Mouse (Mus musculus) spleen, embryonic (tissue): ENCODE results near the gene Gli1.

Experiments
- CTCF ChIA-PET: fragments of 350-600 bp; sonication (Branson Sonifier 250); formaldehyde crosslinking; loops from one replicate; lab custom pipeline; 2022; lab: Charles Lee

Gli1 gene

DNA sequence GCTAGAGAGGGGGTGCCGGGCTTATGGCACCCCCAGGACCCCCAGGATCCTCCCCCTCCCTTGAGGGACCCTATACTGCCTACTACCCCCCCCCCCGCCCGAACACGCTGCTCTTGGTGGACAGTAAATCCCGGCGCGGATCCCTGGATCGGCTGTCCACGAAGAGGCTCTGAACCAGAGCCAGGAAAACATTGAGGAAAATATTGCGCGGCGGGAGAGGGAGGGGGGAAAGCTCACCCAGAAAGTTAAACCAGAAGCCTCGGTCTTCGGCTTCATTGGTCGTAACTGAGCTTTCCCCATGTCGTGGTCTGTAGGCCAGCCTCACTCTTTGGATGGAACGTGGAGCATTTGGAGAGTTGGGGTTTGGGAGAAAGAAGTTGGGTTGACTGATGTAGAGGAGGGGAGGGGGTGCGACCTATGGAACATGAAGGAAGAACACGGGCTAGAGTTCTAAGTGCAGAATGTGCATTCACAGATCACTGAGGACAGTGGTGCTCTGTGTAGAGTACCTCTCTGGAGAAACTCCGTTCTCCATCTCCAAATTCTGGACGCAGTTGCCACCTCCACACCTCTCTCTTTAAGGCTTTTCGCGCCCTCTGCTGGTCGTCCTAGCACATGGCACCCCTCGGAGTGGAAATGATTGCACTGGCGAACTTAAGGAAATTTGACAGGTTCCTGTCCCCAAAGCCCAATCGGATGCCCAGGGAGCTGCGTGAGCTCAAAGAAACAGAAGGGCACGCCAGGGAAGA is at the start of gene Gli1:
Gene Gli1 (minus strand): TSS at position 84 of the 749 bp plus-strand sequence.
- CTCF ChIA-PET, result interaction anchor here (0.7 kb wide), 1 partner anchor 129 kb away, joined by 3 read pairs; no protein-coding TSS in a partner anchor

DNA sequence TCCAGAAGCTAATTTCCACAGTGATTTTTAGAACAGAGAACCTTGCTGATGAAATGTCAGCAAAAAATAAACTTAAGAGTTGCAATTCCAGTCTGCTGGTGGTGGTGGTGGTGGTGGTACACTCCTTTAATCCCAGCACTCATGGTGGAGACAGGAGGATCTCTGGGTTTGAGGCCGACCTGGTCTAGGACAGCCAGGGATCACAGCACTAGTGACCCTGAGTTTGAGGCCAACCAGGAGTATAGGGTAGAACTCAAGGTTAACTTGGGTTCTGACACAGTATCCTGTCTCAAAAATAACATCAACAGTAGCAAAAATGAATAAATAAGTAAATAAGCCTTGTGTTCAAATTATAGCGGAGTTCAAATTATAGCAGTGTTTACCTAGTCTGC is 40.0 kb upstream of the Gli1 start:
- CTCF ChIA-PET, result interaction anchor here (0.6 kb wide), 2 partner anchors 12 to 47 kb away, joined by 3 to 13 read pairs; no protein-coding TSS in a partner anchor

DNA sequence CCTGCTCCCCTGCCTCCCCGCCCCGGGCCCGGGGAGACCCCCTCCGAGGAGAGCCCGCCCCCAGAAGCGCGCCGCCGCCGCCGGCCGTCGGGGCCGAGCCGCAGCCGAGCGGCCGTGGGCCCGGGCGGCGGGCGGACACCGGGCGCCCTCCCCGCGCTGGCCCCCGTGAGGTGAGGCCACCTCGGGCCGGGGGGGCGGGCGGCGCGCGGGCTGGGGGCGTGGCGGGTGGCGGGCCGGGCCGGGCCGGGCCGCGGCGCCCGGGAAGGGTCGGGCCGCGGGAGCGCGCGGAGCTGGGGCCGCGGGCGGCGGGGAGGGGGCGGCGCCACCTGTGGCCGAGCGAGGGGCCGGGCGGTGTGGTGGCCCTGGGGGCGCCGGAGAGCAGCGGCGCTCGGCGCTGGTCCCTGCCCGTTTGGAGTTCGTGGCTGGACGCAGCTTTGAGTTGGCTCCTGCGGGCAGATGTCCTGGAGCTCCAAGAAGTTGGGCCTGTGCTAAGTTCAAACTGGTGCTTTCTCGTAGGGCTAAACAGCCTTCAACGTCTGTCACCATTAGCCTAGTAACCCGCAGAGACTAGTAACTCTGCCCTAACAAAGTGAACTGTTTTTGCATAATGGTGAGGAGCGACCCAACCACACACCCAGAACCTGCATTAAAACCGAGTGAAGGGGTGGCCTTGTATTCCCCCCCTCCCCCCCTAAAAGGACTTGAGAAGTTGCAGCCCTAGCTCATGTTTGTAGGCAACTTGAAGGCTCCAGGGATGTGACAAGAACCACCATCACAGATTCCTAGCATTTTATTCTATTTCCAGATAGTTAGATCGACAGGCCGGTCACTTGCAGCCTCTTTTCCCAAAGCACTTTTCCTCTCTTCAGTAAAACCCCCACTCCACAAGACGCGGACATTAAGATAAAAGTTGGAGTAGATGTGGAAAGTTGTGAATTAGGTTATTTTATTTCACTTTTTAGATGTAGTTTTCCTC is 39.3 kb upstream of the Gli1 start:
- CTCF ChIA-PET, result interaction anchor here (0.6 kb wide), 2 partner anchors 12 to 46 kb away, joined by 3 to 13 read pairs; no protein-coding TSS in a partner anchor

DNA sequence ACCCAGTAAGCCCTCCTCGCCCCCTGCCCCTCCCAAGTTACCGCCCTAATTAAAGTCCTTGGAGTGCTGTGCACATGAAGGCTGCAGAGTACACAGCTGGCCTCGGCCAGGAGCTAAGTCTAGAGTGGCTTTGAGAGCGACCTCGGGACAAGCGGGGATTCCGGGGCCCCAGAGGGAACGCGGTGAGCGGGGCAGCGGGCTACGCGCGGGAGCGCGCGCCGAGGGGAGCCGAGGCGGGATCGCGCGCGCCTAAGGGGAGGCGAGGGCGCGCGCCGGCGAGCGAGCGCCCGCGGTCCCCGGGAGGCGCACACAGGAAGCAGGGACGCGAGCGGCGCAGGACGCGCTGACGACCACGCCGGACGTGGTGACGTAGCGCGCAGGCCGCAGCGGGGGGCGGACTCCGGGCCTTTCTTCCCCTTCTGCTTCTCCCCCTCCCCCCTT is 38.5 kb upstream of the Gli1 start, which contains the start of gene R3hdm2:
Gene R3hdm2 (plus strand): TSS at position 77 of the 441 bp plus-strand sequence.
- CTCF ChIA-PET, result interaction anchor here (0.6 kb wide), 1 partner anchor 232 kb away, joined by 5 read pairs; no protein-coding TSS in a partner anchor

DNA sequence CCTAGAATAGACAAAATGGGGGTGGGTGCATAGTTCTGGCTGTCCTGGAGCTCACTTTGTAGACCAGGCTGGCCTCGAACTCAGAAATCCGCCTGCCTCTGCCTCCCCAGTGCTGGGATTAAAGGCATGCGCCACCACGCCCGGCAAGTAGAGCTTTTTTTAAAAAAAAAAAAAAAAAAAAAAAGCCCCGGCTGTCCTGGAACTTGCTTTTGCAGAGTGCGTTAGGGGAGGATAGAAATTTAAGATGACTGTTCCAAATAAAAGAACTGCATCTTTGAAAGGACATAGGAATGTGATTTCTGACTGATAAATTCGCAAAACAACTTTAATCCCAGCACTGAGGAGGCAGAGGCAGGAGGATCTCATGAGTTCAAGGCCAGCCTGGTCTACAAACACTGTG is 37.9 kb upstream of the Gli1 start:
- CTCF ChIA-PET, result interaction anchor here (0.6 to 0.7 kb wide), 2 partner anchors 137 to 277 kb away, joined by 5 to 8 read pairs; no protein-coding TSS in a partner anchor

DNA sequence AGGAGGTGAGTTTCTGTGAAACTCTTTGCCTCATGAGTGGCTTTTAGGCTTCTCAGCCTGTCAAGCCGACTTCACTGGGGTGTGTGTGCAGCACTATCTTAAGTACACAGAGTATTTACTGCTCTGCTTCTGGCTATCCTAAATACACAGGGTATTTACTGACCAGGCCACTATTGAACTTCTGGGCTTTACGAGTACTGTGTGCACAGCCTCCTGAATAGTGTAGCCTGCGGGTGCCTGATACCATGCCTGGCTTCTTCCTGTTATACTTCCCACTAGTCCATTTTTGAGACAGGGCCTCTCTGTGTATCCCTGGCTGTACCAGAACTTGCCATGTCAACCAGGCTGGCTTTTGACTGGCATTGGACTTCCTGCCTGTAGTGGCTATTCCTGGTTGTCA is 35.9 kb upstream of the Gli1 start:
- CTCF ChIA-PET, result no interaction called here

DNA sequence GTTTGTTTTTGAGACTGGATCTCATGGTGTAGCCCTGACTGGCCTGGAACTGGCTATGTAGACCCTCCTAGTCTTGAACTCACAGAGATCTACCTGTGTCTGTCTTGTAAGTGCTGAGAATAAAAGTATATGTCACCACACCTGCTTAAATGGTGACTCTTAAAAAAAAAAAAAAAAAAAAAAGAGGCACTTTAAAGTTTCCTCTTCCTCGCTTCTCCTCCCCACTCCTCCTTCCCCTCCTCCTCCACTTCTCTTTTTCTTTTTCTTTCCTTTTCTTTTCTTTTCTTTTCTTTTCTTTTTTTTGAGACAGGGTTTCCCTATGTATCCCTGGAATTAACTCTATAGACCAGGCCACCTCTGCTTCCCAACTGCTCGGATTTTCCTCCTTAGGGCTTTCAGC is 29.2 kb upstream of the Gli1 start:
- CTCF ChIA-PET, result no interaction called here

DNA sequence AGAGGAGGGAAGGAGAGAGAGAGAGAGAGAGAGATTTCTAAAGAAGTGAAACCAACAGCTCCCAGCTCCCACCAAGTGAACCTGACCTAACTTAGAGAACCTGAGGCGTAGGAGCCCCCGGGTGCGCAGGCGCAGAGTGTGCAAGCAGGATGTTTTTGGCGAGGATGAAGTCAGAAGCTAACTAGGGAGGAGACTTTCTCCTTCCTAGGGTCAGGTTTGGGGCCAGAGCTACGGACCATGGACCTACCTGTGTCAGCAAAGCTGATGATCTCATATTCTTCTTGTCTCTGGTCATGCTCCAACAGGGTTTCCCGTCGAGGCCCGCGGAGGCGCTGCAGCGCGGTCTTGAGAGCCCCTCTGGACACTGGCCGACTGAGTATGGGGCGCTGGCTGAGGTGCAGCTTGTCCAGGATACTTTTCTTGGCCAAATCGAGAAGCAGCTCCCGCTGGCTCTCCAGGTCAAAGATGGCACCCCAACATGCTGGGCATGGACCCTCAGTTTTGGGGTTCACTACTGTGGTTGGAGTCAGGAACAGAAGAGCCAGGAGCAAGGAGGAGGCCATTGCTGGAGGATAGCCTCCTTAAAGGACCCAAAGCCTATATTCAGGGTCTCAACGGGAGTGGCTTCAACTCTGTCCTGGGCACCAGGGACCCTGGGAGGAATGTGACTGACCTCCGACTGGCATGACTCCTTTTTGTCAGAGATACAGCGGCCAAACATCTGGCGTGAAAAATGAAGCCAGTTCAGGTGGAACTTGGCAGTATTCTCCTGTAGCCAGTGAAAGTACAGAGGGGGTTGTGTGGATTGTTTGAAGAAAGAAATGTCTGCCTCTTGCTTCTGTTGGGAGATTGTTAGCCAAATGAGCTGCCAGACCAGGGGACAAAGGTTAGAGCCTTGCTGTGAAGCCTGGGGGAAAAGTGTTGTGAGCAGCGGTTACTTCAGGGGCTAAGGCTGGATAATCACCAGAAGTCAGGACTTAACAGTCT is 28.4 kb upstream of the Gli1 start, which contains the start of gene Inhbc:
Gene Inhbc (minus strand): TSS at position 598 of the 987 bp plus-strand sequence.
- CTCF ChIA-PET, result no interaction called here

DNA sequence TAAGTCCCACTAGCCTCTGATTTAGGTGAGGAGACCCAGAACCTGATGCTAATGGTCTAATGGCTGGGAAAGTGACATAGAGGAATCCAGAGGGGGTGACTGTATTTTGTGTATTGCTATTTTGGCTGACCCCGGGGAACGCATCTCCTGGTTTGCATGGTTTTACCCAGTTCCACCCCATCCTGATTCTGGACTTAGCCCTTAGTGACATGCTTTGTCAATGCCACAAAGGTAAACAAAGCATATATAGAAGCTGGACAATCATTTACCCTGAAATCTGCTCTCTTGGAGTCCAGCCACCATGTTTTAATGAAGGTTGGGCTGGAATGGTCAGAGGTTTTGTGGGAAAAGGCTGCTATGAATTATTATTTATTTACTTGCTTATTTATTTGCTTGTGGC is 26.5 kb upstream of the Gli1 start:
- CTCF ChIA-PET, result no interaction called here

DNA sequence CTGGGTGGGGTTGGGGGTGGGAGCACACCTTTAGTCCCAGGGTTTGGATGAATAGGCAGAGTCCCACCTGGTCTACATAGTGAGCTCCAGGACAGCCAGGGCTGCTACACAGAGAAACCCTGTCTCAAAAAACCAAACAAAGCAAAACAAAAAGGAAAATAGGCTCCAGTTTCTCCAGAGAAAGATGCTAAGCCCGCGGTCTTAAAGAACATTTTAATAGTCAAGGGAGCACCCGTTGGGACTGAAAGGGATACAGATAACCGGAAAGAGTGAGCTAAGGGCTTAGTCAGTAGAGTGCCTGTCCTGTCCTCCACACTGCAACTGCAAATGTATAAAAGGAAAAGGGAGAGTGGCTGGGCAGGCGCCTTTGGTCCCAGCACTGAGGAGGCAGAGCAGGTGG is 25.3 kb upstream of the Gli1 start:
- CTCF ChIA-PET, result no interaction called here

DNA sequence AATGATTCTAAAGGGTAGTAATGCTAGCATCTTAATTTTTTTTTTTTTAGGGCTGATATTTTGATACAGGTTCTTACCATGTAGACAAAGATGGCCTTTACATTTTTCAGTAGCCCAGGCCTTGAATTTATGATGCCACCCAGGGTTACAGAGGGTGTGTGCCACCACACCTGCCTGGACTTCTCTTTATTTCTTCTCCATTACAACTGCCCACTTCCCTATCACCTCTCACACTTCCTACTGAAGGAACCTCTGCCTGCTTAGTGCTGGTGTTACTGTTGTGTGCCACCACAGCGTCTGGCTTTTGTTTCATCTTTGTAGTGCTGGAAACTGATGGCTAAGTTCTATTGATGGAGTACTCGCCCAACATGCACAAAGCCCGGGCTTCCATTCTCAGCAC is 18.9 kb upstream of the Gli1 start:
- CTCF ChIA-PET, result no interaction called here

DNA sequence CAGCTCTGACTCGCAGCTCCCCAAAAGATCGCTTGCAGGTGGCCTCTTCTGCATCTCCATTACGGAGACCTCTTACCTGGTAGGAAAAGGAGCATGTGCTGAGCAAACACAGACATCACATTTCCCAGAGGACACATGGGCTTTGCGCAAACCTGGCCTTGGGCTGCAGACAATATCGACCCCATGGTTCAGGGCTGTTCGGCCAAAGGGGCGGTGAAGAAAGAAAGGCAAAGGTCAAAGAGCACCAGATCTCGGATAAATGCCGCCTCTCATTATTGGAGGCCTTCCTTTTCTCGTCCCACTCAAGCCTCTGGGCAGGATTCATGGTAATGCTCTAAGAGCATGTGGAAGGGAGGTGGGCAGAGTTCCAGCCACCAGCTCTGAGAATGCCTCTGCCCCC is 13.6 kb upstream of the Gli1 start:
- CTCF ChIA-PET, result no interaction called here

DNA sequence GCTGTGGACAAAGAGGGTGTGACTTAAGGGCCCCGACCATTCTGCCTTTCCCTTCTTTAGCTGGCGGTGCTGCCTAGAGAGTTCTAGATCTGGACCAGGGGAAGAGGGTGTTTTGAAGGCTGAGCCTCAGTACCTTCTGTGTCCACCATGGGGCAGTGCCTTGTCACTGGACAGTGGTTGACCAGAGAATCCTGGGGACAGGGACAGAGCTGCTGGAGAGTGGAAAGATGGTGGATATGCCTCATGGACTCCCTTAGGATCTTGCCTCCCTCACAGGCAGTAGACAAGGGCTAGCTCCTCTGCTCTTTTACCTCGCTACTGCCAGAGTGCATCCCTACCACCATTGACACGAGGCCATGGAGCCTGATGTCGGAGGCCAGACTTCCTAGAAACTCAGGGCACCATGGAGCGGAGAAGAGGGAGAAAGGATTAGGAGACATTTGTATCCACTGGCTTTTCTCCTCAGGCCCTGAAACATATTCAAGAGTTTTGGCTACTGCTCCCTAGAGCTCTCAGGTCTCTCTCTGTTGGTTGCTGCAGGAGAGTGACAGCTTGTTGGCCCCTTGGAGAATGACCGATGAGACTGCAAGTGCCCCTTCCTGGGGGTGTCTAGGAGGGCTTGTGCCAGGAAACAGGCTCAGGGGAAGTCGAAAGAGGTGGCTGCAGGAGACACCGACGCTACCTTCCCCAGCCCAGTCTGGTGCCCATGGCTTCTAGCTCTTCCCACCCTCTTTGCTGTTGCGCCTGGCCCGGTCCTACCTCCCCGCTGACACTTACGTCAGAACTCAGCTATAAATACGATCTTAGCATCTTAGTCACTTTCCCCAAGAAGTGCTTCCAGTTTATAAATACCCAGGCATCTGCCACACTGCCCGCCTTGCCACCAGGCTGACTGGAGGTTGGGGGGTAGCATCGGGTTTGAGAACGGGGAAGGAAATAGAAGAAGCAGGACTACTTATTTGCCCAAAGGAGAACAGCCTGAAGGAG is 12.4 kb upstream of the Gli1 start, which contains the start of gene Inhbe:
Gene Inhbe (minus strand): TSS at position 503 of the 987 bp plus-strand sequence.
- CTCF ChIA-PET, result no interaction called here

DNA sequence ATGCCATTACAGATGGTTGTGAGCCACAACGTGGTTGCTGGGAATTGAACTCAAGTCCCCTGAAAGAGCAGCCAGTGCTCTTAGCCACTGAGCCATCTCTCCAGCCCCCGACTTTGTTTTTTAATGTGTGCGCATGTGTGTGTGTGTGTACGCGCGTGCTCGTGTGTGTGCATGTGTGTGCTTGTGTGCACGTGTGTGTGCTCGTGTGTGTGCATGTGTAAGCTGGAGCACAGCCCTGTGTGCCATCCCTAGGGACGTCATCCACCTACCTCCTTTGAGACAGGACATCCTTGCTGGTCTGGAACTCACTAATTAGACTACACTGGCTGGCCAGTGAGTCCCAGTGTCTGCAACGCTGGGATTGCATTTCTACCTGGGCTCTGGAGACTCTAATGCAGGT is 11.0 kb upstream of the Gli1 start:
- CTCF ChIA-PET, result interaction anchor here (0.7 kb wide), 1 partner anchor 44 kb away, joined by 3 read pairs; no protein-coding TSS in a partner anchor

DNA sequence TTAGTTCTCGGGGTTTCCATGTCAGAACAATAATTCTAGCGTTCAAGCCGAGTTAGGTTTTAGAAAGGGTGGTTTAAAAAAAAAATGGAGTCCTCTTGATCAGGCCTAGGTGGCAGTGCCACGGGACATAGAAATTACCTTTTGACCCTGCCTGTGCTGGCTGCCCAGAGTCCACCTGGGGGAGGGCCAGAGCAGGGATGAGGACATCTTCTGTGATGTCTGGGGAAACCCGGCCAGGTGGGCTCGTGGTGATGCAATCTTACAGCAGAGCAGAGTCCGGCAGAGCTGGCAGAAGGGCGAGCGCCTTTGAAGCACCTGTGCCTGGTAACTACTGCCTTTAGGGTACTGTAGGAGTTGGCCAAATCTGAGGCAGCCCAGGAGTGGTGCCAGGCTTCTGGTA is 10.4 kb upstream of the Gli1 start:
- CTCF ChIA-PET, result interaction anchor here (1.2 kb wide), 1 partner anchor 72 kb away, joined by 3 read pairs; no protein-coding TSS in a partner anchor

DNA sequence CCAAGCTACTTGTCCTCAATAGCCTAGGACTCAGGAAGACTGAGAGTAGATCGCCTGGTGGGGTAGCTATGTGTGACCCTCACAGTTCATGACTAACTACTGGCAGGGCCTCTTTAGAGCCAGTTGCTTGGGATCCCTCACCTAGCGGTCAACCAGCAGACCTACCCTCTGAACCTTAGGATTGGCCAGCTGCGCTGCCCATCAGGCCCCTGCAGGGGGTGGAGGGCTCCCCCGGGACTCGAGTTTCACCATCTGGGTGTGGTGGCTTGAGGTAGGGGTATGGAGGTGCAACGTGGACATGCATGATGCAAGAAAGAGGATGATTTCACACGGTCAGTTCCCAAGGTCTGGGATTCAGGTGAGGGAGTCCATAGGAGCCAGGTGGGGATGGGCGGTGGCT is 9.9 kb upstream of the Gli1 start:
- CTCF ChIA-PET, result interaction anchor here (1.2 kb wide), 2 partner anchors 13 to 72 kb away, joined by 3 to 6 read pairs; no protein-coding TSS in a partner anchor

DNA sequence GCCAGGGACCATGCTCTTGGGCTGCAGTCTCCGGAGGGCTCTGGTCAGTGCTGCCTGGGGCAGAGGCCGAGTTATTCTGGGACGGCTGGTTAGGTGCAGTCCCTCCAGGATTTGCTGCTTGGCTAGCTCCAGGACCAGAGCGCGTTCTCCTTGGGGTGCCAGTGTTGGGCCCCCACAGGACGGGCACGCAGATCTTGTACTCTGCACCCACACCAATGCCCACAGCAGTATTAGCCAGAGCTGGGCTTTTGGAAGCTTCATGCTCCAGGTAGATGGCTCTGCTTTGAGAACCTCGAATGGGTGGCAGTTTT is 9.5 kb upstream of the Gli1 start:
- CTCF ChIA-PET, result interaction anchor here (0.6 to 1.2 kb wide), 3 partner anchors 12 to 795 kb away, joined by 3 to 6 read pairs (median 3); no protein-coding TSS in a partner anchor

DNA sequence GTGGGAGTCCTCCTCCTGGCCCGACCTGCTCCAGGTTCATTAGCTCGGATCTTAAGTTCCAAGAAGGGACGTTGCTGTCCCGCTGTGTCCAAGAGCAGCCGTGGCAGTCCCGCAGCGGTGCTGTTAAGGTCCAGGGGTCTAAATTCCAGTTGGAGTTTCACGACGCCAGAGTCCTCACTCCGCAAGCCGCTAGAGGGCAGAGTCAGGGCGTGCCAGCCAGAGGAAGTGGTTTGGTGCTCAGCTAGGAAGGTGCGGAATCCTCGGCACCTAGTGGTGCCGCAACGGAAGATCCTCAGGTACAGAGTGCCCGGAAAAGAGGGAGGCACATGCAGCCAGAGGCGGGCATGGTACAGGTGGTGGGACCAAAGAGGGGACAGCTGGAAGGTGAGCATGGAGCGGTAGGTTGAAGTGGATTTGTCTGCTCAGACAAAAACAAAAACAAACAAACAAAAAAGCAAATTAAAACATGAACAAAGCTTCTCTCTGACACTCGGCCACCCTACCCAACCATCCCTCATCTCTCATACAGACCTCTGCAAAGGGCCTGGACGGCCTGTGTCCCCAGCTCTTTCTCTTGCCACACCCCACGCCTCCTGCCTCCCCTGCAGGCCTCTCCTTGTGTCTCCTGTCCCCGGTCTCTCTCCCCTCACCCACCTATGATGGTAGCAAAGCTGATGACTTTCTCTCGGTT is 9.0 kb upstream of the Gli1 start:
- CTCF ChIA-PET, result interaction anchor here (0.6 to 1.2 kb wide), 3 partner anchors 12 to 795 kb away, joined by 3 to 6 read pairs (median 3); no protein-coding TSS in a partner anchor
